1 mouse cellular context compared by ENCODE assay signal in the genomic region with DNA sequence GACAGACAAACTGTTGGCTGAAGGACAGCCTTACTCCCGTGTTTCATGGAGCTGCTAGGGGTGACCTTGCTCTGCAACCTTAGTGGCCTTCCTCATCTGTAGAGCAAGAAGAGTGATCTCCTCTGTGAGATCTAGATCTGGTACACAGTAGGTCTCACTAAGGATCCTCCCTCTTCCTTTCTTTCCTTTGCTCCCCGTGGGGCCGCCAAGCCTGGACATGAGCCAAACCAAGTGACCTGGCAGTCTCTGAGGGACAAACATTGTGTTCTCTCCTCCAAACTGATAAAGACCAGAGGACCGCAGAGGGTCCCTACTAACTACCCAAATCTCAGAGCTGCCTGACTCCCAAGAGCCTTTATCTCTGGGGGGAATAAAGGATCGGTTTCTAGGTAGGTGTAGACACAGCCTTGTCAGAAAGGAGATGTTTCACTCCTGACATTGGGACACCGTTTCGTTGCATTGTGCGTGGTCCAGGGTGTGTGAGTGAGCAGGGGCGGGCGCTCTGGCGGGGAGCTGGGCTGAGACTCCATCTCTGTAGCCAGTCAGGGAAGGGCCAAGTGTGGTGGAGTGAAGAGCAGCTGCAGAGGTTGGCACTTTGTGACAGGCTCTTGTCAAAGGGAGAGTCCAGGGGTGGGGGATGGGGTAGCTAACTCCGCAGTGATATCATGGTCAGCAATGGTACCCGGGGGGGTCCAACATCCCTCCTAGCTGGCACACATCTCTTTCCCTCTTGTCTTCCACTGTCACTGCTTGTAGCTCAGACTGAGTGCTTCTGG.
TF ChIP-seq lines count a peak whose summit lies in the region.

No protein-coding gene starts in this region.

TF ChIP-seq in ES-E14, 5 proteins besides CTCF, POLR2A, EP300 and RAD21 (continued from another document):
- TF ChIP-seq MAFK (IDR thresholded peaks at IDR 0.05; ENCODE audit: insufficient read depth, low read depth, low read length) (no peak), ZC3H11A (IDR thresholded peaks at IDR 0.05; ENCODE audit: borderline replicate concordance, low read depth, low read length) (no peak), ZNF384 (IDR thresholded peaks at IDR 0.05; ENCODE audit: low read depth, low read length) (no peak)
